Mouse (Mus musculus) spleen, adult 2 months (tissue): ENCODE measurements around the gene Nfkb2.

Experiments used
- CTCF ChIP-seq: fragments of 200-500 bp; IDR thresholded peaks from 2 replicates; pipeline ENCODE4 v1.5.1; 2011; ENCODE audit warnings: mild to moderate bottlenecking, inconsistent platforms; ENCODE audit not compliant: insufficient read depth, insufficient read length, insufficient replicate concordance; ENCODE audit errors: extremely low read depth
- POLR2A ChIP-seq: fragments of 200-500 bp; IDR thresholded peaks from 2 replicates; pipeline ENCODE4 v1.6.1; 2011; ENCODE audit warnings: low read depth, low read length, inconsistent platforms

- TF ChIP-seq POLR2A (no peak), CTCF (no peak)
Observed at GRCm38 (mm10) chr19:46300294-46301045, 3.6 kb upstream of the Nfkb2 start.
